Mouse (Mus musculus) limb, embryonic 12.5 days (tissue): ENCODE results near the gene Nisch. TPM values are rescaled to one million over a fixed set of nuclear protein-coding genes. Genes with fewer than 3 reads are reported as not detected.

Experiments used
- ATAC-seq: fragments of 200-750 bp; cut with Nextera tagmentation; 2 replicates; pipeline ENCODE4 v1.8.0; 2017; ENCODE audit warnings: low read depth, moderate TSS enrichment; ENCODE audit not compliant: insufficient number of reproducible peaks, insufficient read depth, low FRiP score, low TSS enrichment
- H3K27ac ChIP-seq: fragments of 300-500 bp; sonication (generic); 2 replicates; pipeline ENCODE4 v1.5.1; 2016; ENCODE audit warnings: mild to moderate bottlenecking, moderate library complexity
- H3K27me3 ChIP-seq: fragments of 300-500 bp; sonication (generic); 2 replicates; pipeline ENCODE4 v1.6.1; 2016; ENCODE audit warnings: mild to moderate bottlenecking, moderate library complexity
- H3K36me3 ChIP-seq: fragments of 300-500 bp; sonication (generic); 2 replicates; pipeline ENCODE4 v1.6.1; 2016; ENCODE audit warnings: mild to moderate bottlenecking, moderate library complexity
- H3K4me1 ChIP-seq: fragments of 300-500 bp; sonication (generic); replicated peaks from 2 replicates; pipeline ENCODE4 v1.6.1; 2016
- H3K4me2 ChIP-seq: fragments of 300-500 bp; sonication (generic); 2 replicates; pipeline ENCODE4 v1.6.1; 2016; ENCODE audit warnings: mild to moderate bottlenecking, moderate library complexity
- H3K4me3 ChIP-seq: fragments of 300-500 bp; sonication (generic); replicated peaks from 2 replicates; pipeline ENCODE4 v1.5.1; 2016; ENCODE audit warnings: mild to moderate bottlenecking
- H3K9ac ChIP-seq: fragments of 300-500 bp; sonication (generic); replicated peaks from 2 replicates; pipeline ENCODE4 v1.6.1; 2016; ENCODE audit warnings: mild to moderate bottlenecking, moderate library complexity
- H3K9me3 ChIP-seq: fragments of 300-500 bp; sonication (generic); 2 replicates; pipeline ENCODE4 v1.6.1; 2016; ENCODE audit warnings: mild to moderate bottlenecking, moderate library complexity
- WGBS: fragments of 180-500 bp; shearing (Covaris S2); methylation state at CpG from one replicate; pipeline ENCODE4 v1.1.7; 2016; 5-methylcytosine and 5-hydroxymethylcytosine counted together
- polyA plus RNA-seq: library from polyadenylated mRNA; unstranded; fragments of >200 nt; fragmentation: Nextera tagmentation; extraction: Ambion mirVana; gene quantifications from 2 replicates; pipeline ENCODE4 v1.2.1, GENCODE M21; 2016

Gene Nisch
- polyA plus RNA-seq, 1 experiment from 2014 or later, result 522 TPM

GRCm38 (mm10) chr14:31160196-31161150 lies 56.3 kb downstream of the Nisch start:
- H3K27ac ChIP-seq, result no peak overlapping the region
- no peak overlapping the region for H3K4me2 ChIP-seq
- H3K27me3 ChIP-seq, result no peaks in the 10 kb centered on the region
- no peak for ATAC-seq
- H3K9me3 ChIP-seq, result no peaks in the 10 kb centered on the region
- no peaks in the 10 kb centered on the region for H3K36me3 ChIP-seq
- no peak overlapping the region for H3K4me3 ChIP-seq
- no peak overlapping the region for H3K9ac ChIP-seq
- peaks cover 1% of the 10 kb centered on the region; the same call in 1 of the 2 replicates for H3K4me1 ChIP-seq
- 78% methylated on average over 27 of the region's 27 CpGs for WGBS

GRCm38 (mm10) chr14:31145694-31146093 lies 71.1 kb downstream of the Nisch start:
- H3K9ac ChIP-seq, result no peak overlapping the region
- H3K4me3 ChIP-seq, result no peak overlapping the region
- no peak overlapping the region for H3K27ac ChIP-seq
- peaks cover 27% of the 10 kb centered on the region for H3K36me3 ChIP-seq
- H3K4me1 ChIP-seq, result no peaks in the 10 kb centered on the region
- no peaks in the 10 kb centered on the region for H3K9me3 ChIP-seq
- H3K27me3 ChIP-seq, result no peaks in the 10 kb centered on the region
- ATAC-seq, result no peak
- no peak overlapping the region for H3K4me2 ChIP-seq
- WGBS, result 92% methylated on average over 11 of the region's 11 CpGs

GRCm38 (mm10) chr14:31141011-31141410 lies 75.7 kb downstream of the Nisch start:
- H3K27ac ChIP-seq, result no peak overlapping the region
- ATAC-seq, result no peak
- H3K9me3 ChIP-seq, result no peaks in the 10 kb centered on the region
- no peaks in the 10 kb centered on the region for H3K27me3 ChIP-seq
- no peak overlapping the region for H3K9ac ChIP-seq
- H3K4me3 ChIP-seq, result no peak overlapping the region
- 96% methylated on average over 14 of the region's 14 CpGs for WGBS
- peaks cover 74% of the 10 kb centered on the region for H3K36me3 ChIP-seq
- H3K4me2 ChIP-seq, result no peak overlapping the region
- H3K4me1 ChIP-seq, result no peaks in the 10 kb centered on the region

GRCm38 (mm10) chr14:31140141-31140540 lies 76.6 kb downstream of the Nisch start:
- Histone ChIP-seq H3K4me3 (no peak overlapping the region), H3K9ac (no peak overlapping the region), H3K4me2 (no peak overlapping the region), H3K27ac (no peak overlapping the region), H3K4me1 (no peaks in the 10 kb centered on the region), H3K9me3 (no peaks in the 10 kb centered on the region), H3K27me3 (no peaks in the 10 kb centered on the region), H3K36me3 (peaks cover 83% of the 10 kb centered on the region)
- ATAC-seq, result no peak
- WGBS, result 94% methylated on average over 15 of the region's 15 CpGs

GRCm38 (mm10) chr14:31139666-31140065 lies 77.1 kb downstream of the Nisch start:
- no peak overlapping the region for H3K9ac ChIP-seq
- no peaks in the 10 kb centered on the region for H3K9me3 ChIP-seq
- no peaks in the 10 kb centered on the region for H3K27me3 ChIP-seq
- no peak for ATAC-seq
- H3K36me3 ChIP-seq, result peaks cover 87% of the 10 kb centered on the region
- H3K27ac ChIP-seq, result no peak overlapping the region
- H3K4me3 ChIP-seq, result no peak overlapping the region
- no peak overlapping the region for H3K4me2 ChIP-seq
- no peaks in the 10 kb centered on the region for H3K4me1 ChIP-seq
- 90% methylated on average over 12 of the region's 12 CpGs for WGBS

GRCm38 (mm10) chr14:31138897-31139429 lies 77.8 kb downstream of the Nisch start:
- no peak overlapping the region for H3K4me3 ChIP-seq
- no peaks in the 10 kb centered on the region for H3K9me3 ChIP-seq
- no peak overlapping the region for H3K9ac ChIP-seq
- no peaks in the 10 kb centered on the region for H3K27me3 ChIP-seq
- 93% methylated on average over 9 of the region's 9 CpGs for WGBS
- ATAC-seq, result no peak
- no peaks in the 10 kb centered on the region for H3K4me1 ChIP-seq
- H3K27ac ChIP-seq, result no peak overlapping the region
- H3K36me3 ChIP-seq, result peaks cover 94% of the 10 kb centered on the region
- H3K4me2 ChIP-seq, result no peak overlapping the region

GRCm38 (mm10) chr14:31138219-31138896 lies 78.4 kb downstream of the Nisch start:
- WGBS, result 94% methylated on average over 17 of the region's 35 CpGs
- no peak overlapping the region for H3K4me3 ChIP-seq

GRCm38 (mm10) chr14:31137791-31138190 lies 79.0 kb downstream of the Nisch start:
- Histone ChIP-seq H3K4me1 (peaks cover 6% of the 10 kb centered on the region), H3K4me3 (no peak overlapping the region), H3K4me2 (no peak overlapping the region), H3K9ac (no peak overlapping the region), H3K27me3 (no peaks in the 10 kb centered on the region), H3K27ac (no peak overlapping the region), H3K36me3 (peaks cover 93% of the 10 kb centered on the region), H3K9me3 (no peaks in the 10 kb centered on the region)
- 90% methylated on average over 11 of the region's 11 CpGs for WGBS
- ATAC-seq, result no peak

More at GRCm38 (mm10) chr14:31138219-31138896, 78.4 kb downstream of the Nisch start:
- no peak overlapping the region for H3K4me2 ChIP-seq
- peaks cover 99% of the 10 kb centered on the region for H3K36me3 ChIP-seq
- no peak overlapping the region for H3K9ac ChIP-seq
- H3K4me1 ChIP-seq, result peaks cover under 1% of the 10 kb centered on the region; the same call in 1 of the 2 replicates
- no peak overlapping the region for H3K27ac ChIP-seq
- H3K27me3 ChIP-seq, result no peaks in the 10 kb centered on the region
- no peak for ATAC-seq
- no peaks in the 10 kb centered on the region for H3K9me3 ChIP-seq

GRCm38 (mm10) chr14:31137281-31137595 lies 79.5 kb downstream of the Nisch start:
- Histone ChIP-seq H3K36me3 (peaks cover 88% of the 10 kb centered on the region), H3K4me3 (no peak overlapping the region), H3K27ac (no peak overlapping the region), H3K4me1 (peaks cover 12% of the 10 kb centered on the region), H3K4me2 (no peak overlapping the region), H3K9ac (no peak overlapping the region), H3K9me3 (no peaks in the 10 kb centered on the region), H3K27me3 (no peaks in the 10 kb centered on the region)
- ATAC-seq, result no peak
- WGBS, result 85% methylated on average over 10 of the region's 10 CpGs

- H3K4me2 ChIP-seq, result no peak overlapping the region
- no peaks in the 10 kb centered on the region for H3K27me3 ChIP-seq
- H3K9ac ChIP-seq, result no peak overlapping the region
- no peak overlapping the region for H3K27ac ChIP-seq
- no peak for ATAC-seq
- H3K36me3 ChIP-seq, result peaks cover 82% of the 10 kb centered on the region
- H3K4me3 ChIP-seq, result no peak overlapping the region
- no peaks in the 10 kb centered on the region for H3K9me3 ChIP-seq
- peaks cover 18% of the 10 kb centered on the region for H3K4me1 ChIP-seq
- 92% methylated on average over 26 of the region's 26 CpGs for WGBS
These were observed 80.1 kb downstream of the Nisch start for GRCm38 (mm10) chr14:31136411-31137280.
